Mouse (Mus musculus): ENCODE measurements around the gene Gm13289.
"Not testable (repeated sequence)": the region's sequence is repeated elsewhere in the genome, so short reads cannot be mapped to it uniquely, and the experiment has no call there.

DNA sequence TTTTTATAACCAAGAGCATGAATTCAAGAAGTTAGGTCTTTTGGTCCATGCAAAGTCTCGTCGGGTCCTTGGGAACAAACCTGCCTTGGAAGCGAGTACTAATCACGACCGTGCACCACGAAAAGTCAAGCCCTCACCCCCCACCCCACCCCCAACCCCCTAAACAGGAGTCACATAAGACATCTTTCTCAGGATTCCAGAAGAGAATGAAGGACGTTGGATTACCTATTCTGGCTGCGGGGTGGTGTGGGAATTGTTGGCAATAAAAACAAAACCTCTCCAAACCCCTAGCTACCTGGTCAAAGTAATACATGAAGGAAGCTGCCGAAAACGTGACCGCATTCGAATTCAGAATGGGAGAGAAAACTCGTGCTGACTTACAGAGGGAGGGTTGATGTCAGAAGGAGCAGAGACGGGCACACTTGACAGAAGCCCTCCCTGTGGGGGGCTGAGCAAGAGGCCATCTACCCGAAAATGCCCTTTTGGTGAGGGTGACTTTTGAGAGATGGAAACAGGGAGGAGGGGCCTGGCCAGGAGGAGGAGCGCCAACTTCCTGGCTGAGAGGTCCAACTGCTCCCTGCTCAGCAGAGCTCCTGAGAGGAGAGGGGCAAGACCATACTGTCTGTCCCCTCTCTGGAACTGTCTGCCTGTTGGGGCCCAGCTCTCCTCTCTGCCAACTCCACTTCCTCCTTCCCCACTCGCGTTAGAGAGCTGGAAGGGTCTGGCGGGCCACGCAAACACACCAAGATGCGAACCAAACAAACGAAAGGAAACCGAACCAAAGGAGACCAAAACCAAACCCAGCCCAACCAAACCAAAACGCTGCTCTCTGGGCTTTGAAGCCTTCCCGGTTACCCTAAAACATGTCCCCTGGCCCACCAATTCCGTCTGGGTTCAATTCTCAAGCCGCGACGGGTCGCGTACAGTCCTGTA is 19.9 kb upstream of the Gm13289 start:
- TF ChIP-seq CTCF, POLR2A (IDR thresholded peaks at IDR 0.05; ENCODE audit: insufficient read depth, low read depth, low read length): not testable (repeated sequence)
